Mouse (Mus musculus) testis, postnatal 10 days (tissue): ENCODE measurements around the gene Cmss1.

Experiments
- DNase-seq: peaks from one replicate; pipeline ENCODE4 v3.0.0; 2021; ENCODE audit warnings: low spot score

Gene Cmss1

DNA sequence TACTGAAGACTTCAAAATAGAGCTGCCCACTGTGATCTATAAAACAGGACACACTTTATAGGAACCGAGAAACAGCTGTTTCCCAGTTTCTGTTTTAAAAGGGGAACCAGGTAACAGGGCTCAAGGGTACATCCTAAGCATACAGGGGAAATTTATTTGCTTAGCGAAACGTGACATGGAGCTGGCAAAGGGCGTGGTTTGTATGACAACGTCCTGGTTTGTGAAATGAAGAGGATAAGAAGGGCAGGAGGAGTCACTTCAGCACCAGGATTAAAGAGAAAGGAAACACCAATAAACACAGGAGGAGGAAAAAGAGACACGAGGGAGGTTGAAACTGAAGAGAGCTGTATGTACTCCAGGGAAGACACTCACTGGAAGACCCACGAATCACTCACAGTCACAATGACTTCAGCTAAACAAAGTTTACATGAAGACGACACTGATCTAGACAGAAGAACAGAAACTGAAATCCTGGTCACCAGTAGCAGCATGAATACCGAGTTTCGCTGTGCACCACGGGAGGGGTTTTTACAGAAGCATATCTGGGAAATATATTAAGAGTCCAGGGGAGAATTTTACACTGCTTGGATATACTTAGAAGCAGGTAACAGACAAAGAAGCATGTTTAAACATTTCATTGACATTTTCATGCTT, 269.8 kb downstream of the Cmss1 start:
- DNase-seq: no peak

DNA sequence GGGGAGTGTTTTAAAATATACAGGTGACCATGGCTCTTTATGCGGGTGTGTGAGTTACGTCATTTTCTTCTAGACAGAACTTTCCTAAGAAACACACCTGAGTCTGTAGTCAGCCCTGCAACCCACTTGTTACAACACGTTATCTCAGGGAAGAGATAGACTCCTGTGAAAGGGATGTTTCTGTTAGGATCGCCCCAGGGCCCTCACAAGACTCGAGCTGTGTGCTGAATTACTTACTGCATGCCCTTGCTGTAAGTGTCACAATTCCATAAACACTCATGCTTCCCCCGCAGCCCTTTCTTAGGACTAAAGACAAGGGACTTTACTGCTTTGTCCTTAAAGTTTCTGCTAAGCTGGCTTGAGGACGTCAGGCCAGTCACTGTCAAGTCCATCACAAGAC, 274.4 kb downstream of the Cmss1 start:
- no peak for DNase-seq

DNA sequence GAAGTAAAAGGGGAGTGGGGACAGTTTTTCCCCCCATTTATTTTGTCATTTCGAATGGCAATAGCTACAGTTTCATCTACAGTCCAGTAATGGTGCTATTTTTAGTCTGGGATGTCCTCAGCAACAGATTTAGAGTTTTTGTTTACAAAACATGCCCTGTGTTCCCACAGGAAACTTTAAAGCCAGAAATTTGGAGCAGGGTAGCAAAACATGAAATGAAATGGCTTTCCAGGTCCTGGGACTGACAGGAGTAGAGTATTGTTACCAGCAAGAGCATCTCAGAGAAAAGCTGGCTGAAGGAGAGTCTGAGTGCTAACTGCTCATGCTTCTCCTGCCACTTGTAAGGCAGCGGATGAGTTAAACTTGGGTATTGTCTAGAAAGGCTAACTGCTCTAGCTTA, 276.6 kb downstream of the Cmss1 start:
- no peak for DNase-seq

DNA sequence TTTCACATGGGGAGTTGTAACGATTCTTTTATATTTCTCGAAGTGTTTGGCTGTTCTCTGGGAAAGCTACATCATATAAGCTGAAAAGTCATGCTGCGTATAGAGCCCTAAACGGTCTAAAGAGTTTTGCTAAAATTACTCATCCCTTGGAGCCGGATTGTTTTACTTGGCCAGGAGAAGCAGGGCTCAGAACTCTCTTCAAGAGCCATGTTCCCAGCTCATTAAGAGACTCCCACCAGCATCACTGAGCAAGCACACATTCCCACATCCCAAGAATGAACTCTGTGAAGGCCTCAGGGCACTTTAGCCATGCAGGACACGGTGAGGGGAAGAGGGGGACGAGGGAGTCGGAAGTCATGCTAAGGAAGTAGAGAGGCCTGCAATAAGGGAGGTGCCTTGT, 277.6 kb downstream of the Cmss1 start:
- no peak for DNase-seq

DNA sequence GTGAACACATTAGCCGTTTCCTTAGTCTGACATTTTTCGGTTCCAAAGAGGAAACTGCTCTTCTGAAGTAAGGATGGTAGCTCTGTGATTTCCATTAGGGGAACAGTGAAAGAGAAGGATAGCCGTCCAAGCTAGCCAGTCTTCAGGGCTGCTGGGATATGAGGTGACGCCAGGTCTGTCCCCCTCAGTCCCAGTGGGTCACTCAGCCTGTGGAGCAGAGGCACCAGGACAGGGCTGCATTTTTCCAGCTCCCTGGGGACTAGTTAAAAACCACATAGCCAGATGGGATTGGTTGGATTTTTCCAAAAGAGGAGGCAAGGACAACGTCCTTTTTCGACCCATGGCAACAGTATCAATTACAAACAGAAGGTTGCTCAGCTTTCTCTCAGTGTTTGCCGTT, 279.7 kb downstream of the Cmss1 start:
- DNase-seq: no peak

DNA sequence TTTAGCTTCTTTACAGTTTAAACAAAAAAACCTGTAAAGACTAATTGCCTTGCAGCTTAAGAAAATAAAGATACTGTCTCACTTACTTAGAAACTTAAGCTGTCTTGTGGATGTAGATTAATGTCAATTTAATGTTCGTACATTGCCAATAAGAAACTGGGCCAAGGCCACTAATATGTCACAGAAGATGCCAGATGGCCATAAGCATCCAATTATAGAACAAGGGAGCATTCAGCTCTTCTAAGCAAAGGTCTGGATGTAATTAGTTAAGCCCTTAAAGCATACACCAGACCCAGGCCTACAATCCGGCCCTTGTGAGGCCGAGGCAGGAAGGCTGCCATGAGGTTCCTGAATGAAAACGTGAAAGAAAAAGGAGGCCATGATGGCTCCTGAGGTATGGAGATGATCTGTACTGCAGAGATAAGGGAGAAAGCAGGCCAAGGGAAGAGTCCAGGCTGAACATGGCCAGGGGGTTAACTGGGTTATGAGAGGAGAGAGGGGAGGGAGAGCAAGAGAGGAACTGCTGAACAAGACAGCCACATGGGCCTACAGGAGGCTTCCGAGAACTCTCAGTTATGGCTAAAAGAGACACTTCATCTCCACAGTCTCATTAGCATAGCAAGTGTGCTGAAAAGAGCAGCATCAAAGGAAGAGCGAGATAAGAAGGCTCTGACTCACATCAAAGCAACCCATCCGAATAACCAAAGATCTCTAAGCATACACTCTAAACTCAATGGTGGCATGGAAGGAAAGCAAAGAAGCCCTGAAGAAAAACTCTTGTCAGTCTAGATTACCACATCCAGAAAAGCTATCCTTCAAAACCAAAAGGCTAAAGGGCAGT, 287.2 kb downstream of the Cmss1 start:
- no peak for DNase-seq

DNA sequence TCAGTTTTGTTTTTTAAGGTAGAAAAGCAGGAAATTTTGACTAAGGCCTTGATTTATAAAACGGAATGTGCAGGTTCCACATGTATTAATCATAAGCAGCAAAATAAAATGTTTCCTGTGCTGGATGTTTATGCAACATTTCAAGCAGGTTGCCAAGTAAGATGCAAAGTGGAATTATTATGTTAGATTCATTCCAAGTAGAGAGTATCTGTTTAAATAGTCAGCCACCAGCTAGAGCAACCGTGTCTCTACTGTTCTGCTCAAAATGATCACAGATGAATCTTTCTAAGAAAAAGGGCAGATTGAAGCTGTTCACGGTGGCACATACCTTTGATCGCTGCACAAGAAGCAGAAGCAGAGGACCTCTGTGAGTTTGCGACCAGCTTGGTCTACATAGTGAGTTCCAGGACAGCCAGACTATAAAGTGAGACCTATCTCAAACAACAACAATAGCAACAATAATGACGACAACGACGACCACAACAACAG, 288.0 kb downstream of the Cmss1 start:
- DNase-seq: no peak

DNA sequence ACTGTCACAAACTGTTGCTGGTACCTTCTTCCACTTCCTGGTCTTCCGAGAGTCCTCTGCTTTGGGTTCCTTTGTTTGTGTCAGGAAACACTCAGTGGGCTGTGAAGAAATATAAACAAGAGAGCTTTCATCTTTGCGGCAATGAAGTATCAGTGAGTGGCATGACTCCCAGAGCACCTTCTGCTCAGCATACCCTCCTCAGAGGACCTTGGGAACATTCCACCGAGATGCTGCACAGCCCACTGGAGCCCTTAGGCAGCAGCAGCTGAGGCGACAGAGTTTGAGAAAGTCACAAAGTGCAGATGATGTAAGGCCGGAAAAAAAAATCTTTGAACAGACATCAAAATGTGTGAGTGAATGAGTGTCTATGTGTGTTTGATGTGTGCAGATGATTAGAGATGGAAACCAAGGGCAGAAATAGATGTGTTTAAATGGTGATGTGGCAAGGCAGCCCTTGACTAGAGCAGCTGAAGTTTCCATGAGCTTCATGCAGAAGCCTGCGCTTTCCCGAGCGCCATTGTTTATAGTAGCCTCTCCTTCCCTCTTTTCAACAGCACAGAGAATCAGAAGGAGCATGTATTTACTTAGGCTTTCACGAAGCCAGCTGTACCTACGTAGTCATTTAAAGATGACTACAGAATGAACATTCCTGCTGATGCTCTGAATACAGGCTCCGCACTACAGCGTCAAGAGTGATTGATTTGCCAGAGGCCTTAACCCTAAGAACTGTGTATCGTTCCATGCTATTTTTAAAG, 288.6 kb downstream of the Cmss1 start:
- no peak for DNase-seq

DNA sequence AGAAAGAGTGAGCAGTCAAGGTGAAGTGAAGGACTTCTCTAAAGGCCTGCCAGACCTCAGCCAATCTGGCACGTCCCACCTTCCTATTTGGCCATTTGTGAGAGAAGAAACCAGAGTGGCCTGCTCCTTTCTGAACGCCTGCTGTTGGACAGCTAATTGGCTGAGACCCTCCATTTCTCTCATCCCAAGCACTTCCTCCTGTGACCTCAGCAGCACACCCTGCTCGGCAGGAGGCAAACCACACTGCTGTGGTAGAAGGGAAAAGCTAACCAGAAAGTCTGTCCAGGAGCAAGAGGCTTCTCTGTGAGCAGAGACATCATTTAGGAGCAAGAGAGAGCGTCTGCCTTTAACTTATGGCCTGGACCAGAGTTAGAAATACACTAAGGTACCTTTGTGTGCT, 289.5 kb downstream of the Cmss1 start:
- DNase-seq: no peak

DNA sequence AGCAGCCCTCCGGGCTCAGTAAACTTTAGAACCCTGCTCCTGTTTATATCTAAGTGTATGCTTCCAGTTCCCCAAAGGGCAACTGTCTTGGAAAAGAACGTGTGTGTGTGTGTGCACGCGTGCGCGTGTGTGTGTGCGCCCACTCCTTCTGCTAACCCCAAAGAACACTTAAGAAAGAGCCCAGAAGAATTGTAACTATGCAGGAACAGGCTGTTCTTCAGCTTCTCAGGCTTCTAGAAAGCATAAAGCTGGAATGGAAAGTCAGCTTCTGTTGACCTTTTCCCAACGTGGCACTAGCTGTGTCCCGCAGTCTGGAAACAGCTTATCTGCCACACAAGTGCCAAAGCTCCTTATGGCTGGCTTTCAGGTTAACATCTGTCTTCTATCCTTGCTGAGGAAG, 291.6 kb downstream of the Cmss1 start:
- no peak for DNase-seq

DNA sequence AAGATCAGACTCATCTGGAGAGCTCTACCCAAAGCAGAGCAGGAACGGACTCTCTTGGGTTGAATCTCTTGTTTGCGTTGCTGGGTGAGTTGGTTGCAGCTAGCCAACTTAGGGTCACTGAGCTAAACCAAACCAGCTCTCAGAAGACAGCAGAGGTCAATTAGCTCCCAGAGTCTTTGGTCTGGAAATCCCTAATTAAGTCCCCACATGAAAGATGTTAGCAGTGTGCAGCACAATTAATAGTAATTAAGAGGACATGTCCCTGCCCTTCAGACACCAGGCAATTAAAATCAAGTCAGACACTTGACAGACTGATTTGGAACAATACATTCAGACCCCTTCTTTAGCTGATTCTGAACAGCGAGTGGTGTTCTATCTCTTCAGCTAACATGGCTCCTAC, 292.4 kb downstream of the Cmss1 start:
- DNase-seq: no peak

DNA sequence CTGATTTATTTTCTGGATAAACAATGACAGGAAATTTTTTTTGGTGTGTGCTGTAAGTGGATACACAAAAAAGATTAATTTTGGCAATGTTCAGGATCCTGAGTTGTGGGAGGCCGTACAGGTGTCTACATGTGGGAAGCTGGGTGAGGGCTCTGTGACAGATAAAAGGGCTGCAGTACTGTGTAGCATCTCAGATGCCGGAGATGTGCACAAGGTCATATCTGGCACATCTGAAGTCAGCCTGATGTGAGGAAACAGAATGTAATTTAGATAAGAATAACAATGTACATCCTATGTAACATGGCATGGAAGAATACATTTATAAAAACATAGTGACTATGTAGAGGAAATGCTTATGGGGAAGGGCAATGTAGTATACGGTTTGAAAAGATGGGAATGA, 293.2 kb downstream of the Cmss1 start:
- no peak for DNase-seq

DNA sequence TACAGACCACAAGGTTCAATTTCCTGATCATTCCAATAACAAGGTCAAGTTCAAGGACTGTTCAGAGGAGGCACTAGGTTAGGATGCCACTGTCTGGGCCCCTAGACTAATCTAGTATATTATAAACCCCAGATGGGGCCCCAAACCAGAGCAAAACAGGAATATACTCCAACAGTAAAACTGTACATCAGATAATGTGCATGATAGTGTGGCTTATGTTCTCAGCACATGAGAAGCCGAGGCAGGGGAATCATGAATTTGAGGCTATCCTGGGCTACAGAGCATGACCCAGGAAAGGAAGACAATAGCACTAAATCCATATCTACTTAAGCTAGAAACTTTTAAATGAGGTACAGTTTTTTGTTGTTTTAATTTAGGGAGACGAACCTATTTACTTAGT, 294.5 kb downstream of the Cmss1 start:
- no peak for DNase-seq

DNA sequence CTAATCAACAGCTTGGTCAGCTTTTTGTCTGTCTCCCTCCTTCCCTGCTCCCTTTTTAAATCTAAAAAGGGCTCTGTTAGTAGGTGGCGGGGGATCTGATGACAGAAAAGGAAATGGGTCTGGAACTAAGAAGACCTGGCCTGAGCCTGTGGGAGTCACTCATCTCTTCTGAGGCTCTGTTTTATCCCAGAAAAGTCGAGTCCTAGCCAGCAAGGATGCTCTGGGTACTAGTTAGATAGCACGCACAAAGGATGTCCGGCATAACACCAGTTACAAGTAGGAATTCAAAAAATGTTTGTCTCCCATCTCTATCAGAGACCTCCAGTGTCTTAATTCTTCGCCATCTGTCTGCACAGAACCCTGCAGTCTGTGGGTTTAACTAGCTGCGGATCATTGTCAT, 301.2 kb downstream of the Cmss1 start:
- DNase-seq: no peak

DNA sequence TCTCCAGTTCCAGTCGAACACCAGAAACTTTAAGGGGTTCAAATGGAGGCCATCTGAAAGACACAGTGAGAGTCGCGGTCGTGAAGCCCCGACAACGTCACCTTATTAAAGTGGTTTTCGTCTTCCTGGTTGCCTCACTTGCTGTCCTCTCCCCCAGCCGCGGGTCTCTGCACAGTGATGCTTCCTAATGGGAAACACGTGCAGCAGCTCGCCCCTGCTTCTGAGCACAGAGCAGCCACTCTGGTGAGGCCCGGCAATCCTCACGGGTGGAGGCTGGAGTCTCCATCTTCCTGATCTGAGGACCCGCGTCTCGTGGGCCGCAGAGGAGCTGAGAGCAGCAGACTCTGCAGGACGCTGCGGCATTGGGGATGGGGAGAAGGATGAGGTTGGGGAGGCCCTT, 302.9 kb downstream of the Cmss1 start:
- no peak for DNase-seq

DNA sequence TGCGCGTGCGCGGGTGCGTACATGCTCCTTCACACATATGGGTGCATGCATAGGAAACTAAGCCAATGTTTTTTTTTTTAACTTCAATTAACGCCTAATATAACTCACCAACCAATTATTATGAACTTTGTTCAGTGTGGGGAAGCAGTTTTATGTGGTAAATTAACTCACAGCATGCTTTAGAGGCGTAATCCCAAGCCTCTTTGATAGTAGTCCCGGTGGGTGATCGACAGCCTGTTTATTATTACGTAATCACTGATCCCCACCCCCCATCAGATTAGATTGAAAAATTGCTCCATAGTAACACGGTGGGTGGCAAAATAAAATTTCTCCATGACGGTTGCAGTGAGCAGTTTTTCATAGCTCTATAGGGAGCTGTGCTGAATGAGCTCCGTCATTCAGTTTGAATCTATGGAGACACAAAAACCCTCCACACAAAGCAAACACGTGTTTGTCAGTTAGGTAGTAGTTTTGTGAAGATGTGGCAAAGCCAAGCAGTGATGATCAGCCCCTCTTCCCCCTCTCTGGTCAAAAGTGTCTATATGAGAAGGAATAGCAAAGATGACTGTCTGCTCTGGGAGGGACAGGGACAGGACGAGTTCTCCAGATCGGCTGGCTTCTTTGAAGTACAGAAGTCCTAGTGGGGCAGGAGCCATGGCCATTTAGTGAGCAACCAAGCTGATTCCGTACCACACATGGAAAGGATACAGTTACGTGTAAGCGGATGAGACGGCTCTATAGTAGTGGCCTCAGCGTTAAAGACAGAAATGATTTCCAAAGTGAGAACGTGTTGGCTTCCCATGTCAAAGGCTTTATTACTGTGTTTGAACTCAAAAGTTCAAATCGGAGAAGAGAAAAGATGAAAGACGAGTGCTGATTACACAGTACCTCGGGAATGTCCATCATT, 303.6 kb downstream of the Cmss1 start:
- DNase-seq: no peak

DNA sequence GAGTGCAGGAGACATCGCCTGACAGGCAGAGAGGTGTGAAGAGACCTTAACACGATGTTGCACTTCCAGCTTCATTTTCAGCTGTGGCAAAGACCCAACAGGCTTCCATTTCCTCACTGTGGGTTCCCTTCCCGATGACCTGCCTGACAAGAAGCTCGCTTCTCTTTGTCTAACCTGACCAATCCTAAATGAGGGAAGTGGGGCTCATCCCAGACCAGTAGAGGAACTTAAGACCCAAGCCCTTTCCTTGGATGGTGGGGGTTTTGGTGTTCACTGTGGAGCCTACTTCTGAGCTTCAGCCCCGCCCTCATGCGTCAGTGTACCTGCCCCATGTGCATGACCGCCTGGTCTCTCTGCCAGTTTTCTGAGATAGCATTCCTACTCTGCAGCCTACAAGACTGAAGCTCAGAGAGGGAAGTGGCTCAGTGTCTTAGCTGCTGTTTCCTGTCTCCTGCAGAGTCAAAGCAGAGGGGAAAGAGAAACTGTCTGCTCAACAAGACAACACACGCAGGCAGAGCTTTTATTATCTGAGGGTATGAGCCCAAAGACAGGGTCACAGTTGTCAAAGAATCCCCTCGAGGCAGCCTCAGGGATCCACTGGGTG, 305.1 kb downstream of the Cmss1 start:
- DNase-seq: no peak

DNA sequence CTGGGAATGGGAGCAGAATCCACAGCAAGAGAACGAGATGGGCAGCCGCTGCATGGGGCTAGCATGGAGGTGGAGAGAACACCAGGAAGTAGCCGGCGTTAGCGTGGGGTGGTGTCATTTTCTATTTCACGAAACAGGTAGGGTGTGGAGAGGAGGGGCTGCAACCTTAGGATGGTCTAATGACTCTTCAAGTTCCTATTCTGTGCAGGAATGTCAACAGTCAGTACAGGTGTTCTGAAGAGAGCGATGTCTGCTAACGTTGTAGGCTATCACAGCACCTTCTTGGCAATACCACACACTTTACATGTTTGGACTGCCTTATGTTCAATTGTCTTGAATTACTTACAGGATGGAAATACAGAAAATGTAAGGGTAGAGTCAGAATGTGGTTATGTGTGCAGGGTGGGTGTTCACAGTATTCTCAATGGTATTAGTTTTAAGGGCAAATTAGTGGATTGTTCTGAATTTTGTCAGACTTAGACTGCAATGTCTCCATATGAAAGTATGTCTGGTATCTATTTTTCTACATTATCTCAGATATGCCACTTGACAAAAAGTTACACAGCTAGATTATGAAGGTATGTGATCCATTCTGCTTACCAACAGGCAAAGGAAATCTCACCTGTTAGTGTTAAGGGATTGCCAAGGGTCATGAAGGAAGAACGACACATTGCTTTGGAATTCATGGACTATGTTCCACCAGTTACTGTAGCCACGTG, 311.3 kb downstream of the Cmss1 start:
- no peak for DNase-seq

DNA sequence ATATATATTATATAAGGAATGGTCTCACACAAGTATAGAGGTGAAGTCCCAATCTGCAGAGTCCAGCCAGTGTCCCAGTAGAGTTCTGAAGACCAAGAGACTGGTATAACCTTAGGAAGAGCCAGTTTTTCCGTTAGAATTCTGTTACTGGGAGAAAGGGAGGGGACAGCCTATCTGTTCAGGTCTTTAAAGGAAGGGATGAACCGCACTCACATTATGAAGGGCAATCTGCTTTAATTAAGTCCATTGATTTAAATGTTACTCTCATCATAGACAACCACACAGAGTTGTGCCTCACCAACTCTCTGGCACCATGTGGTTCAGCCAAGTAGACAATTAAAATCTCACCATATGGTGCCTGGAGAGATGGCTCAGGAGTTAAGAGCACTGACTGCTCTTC, 313.9 kb downstream of the Cmss1 start, which contains the start of gene Tmem30c:
Gene Tmem30c, minus strand, starts transcription at position 101 of the 400 bp plus-strand sequence.
- DNase-seq: no peak

DNA sequence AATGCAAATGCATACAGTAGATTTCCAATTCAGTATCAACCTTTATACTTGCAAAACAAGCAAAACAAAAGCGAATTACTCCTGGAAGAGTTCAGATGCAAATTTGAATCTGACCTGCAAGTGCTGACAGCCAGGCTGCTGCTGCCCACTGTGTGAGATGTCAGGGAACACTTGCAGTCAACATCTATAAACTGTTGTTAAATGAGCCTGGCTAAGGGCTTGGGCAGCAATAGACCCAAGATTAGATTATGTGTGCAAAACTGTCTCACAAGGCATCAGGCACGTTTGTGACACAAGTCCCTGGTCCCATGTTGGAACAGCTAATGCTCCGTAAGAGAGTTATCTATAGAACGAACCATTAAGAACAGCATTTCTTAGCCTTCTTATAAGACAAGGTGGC, 314.4 kb downstream of the Cmss1 start:
- no peak for DNase-seq

DNA sequence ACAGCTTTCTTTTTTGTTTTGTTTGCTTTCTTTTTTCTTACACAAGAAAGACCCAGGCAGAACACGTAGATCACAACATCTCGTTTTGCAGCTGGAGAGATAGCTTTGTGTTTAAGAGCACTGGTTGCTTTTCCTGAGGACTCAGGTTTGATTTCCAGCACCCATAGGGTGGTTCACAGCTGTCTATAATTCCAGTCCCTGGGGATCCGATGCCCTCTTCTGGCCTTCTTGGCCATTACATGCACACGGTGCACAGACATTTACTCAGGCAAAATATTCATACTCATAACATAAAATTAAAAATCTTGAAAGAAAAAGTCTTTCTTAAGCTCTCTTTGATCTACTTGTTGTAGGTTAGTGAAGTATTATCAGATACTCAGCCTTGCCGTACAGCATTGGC, 315.0 kb downstream of the Cmss1 start:
- DNase-seq: no peak
